ENCODE assay signal across 1 mouse cellular context in the genomic region with DNA sequence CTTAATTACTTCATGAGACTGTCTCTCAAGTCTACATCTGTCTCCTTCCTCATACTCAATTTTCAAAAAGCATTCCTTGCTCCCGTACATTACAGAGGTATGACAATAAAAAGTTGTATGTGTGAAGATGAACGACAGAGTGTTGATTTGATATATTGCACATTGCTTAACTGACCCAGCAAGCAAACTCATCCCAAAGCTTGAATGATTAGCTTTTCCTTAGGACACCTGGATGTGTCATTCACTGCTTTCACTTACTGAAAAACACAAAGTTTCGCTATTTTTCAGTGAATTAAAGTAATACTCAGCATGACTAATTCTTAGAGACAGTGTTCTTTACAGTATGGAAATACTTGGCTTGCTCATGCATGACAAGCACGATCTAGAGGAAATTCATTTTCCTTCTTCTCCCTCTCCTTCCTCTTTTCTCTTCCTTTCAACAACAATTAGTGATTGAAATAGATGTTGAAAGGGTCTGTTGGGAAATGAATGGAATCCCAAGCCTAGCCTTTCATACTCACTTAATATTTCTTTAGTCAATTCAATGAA.
TF ChIP-seq lines count a peak whose summit lies in the region.

No protein-coding gene starts in this region.

TF ChIP-seq in C2C12, 6 proteins besides CTCF, POLR2A, EP300 and RAD21 (continued from another document):
- TF ChIP-seq MYOG (IDR thresholded peaks at IDR 0.05; ENCODE audit: control insufficient read depth, extremely low read depth, insufficient read length) = no peak
